Mouse (Mus musculus): Measurements from ENCODE around the gene Kcnj12. TPM values are rescaled to one million over a fixed set of nuclear protein-coding genes. Genes with fewer than 3 reads are reported as not detected.
A peak's percentile ranks its signal among the peaks of the same experiment; 100 is the strongest.

The Kcnj12 gene
- polyA plus RNA-seq, 1 experiment: 12.8 TPM

GRCm38 (mm10) chr11:61098046-61098445, 75.7 kb downstream of the Kcnj12 start:
- Histone ChIP-seq H3K4me3 (ENCODE audit: insufficient read depth, low read length) (no peak overlapping the region), H3K27ac (ENCODE audit: insufficient read depth, low read length) (no peak overlapping the region), H3K4me1 (ENCODE audit: control insufficient read depth, insufficient read depth, low read length) (no peaks in the 10 kb centered on the region)
- TF ChIP-seq CTCF (IDR thresholded peaks at IDR 0.05; ENCODE audit: extremely low read depth, insufficient read depth, low read length): no peak
- TF ChIP-seq POLR2A (IDR thresholded peaks at IDR 0.05; ENCODE audit: extremely low read depth, insufficient read depth, low read length): no peak

GRCm38 (mm10) chr11:61102397-61103339, 80.3 kb downstream of the Kcnj12 start:
- no peak overlapping the region for H3K27ac ChIP-seq (ENCODE audit: insufficient read depth, low read length)
- no peaks in the 10 kb centered on the region for H3K4me1 ChIP-seq (ENCODE audit: control insufficient read depth, insufficient read depth, low read length)
- TF ChIP-seq POLR2A (IDR thresholded peaks at IDR 0.05; ENCODE audit: extremely low read depth, insufficient read depth, low read length) (no peak), CTCF (IDR thresholded peaks at IDR 0.05; ENCODE audit: extremely low read depth, insufficient read depth, low read length) (no peak)
- no peak overlapping the region for H3K4me3 ChIP-seq (ENCODE audit: insufficient read depth, low read length)

GRCm38 (mm10) chr11:61104241-61104901, 82.0 kb downstream of the Kcnj12 start:
- TF ChIP-seq CTCF (IDR thresholded peaks at IDR 0.05; ENCODE audit: extremely low read depth, insufficient read depth, low read length): peak; percentile 98
- no peak for TF ChIP-seq POLR2A (IDR thresholded peaks at IDR 0.05; ENCODE audit: extremely low read depth, insufficient read depth, low read length)
- no peak overlapping the region for H3K27ac ChIP-seq (ENCODE audit: insufficient read depth, low read length)
- no peaks in the 10 kb centered on the region for H3K4me1 ChIP-seq (ENCODE audit: control insufficient read depth, insufficient read depth, low read length)
- no peak overlapping the region for H3K4me3 ChIP-seq (ENCODE audit: insufficient read depth, low read length)

- no peak overlapping the region for H3K4me3 ChIP-seq (ENCODE audit: insufficient read depth, low read length)
- H3K4me1 ChIP-seq (ENCODE audit: control insufficient read depth, insufficient read depth, low read length): no peaks in the 10 kb centered on the region
- TF ChIP-seq CTCF (IDR thresholded peaks at IDR 0.05; ENCODE audit: extremely low read depth, insufficient read depth, low read length) (no peak), POLR2A (IDR thresholded peaks at IDR 0.05; ENCODE audit: extremely low read depth, insufficient read depth, low read length) (no peak)
- H3K27ac ChIP-seq (ENCODE audit: insufficient read depth, low read length): no peak overlapping the region
Observed at GRCm38 (mm10) chr11:61108911-61109361, 86.6 kb downstream of the Kcnj12 start.

- H3K4me1 ChIP-seq (ENCODE audit: control insufficient read depth, insufficient read depth, low read length): no peaks in the 10 kb centered on the region
- TF ChIP-seq POLR2A (IDR thresholded peaks at IDR 0.05; ENCODE audit: extremely low read depth, insufficient read depth, low read length) (no peak), CTCF (IDR thresholded peaks at IDR 0.05; ENCODE audit: extremely low read depth, insufficient read depth, low read length) (no peak)
- no peak overlapping the region for H3K27ac ChIP-seq (ENCODE audit: insufficient read depth, low read length)
- no peak overlapping the region for H3K4me3 ChIP-seq (ENCODE audit: insufficient read depth, low read length)
Observed at GRCm38 (mm10) chr11:61109707-61110106, 87.3 kb downstream of the Kcnj12 start.

GRCm38 (mm10) chr11:61110113-61110512, 87.7 kb downstream of the Kcnj12 start:
- Histone ChIP-seq H3K4me1 (ENCODE audit: control insufficient read depth, insufficient read depth, low read length) (no peaks in the 10 kb centered on the region), H3K4me3 (ENCODE audit: insufficient read depth, low read length) (no peak overlapping the region), H3K27ac (ENCODE audit: insufficient read depth, low read length) (no peak overlapping the region)
- TF ChIP-seq POLR2A (IDR thresholded peaks at IDR 0.05; ENCODE audit: extremely low read depth, insufficient read depth, low read length): no peak
- no peak for TF ChIP-seq CTCF (IDR thresholded peaks at IDR 0.05; ENCODE audit: extremely low read depth, insufficient read depth, low read length)

GRCm38 (mm10) chr11:61110928-61111327, 88.6 kb downstream of the Kcnj12 start:
- H3K27ac ChIP-seq (ENCODE audit: insufficient read depth, low read length): no peak overlapping the region
- H3K4me1 ChIP-seq (ENCODE audit: control insufficient read depth, insufficient read depth, low read length): no peaks in the 10 kb centered on the region
- TF ChIP-seq CTCF (IDR thresholded peaks at IDR 0.05; ENCODE audit: extremely low read depth, insufficient read depth, low read length) (no peak), POLR2A (IDR thresholded peaks at IDR 0.05; ENCODE audit: extremely low read depth, insufficient read depth, low read length) (no peak)

GRCm38 (mm10) chr11:61111472-61111871, 89.1 kb downstream of the Kcnj12 start:
- TF ChIP-seq POLR2A (IDR thresholded peaks at IDR 0.05; ENCODE audit: extremely low read depth, insufficient read depth, low read length) (no peak), CTCF (IDR thresholded peaks at IDR 0.05; ENCODE audit: extremely low read depth, insufficient read depth, low read length) (no peak)
- Histone ChIP-seq H3K4me3 (ENCODE audit: insufficient read depth, low read length) (no peak overlapping the region), H3K27ac (ENCODE audit: insufficient read depth, low read length) (no peak overlapping the region), H3K4me1 (ENCODE audit: control insufficient read depth, insufficient read depth, low read length) (no peaks in the 10 kb centered on the region)

More at GRCm38 (mm10) chr11:61110928-61111327, 88.6 kb downstream of the Kcnj12 start:
- H3K4me3 ChIP-seq (ENCODE audit: insufficient read depth, low read length): no peak overlapping the region

GRCm38 (mm10) chr11:61112323-61112995, 90.1 kb downstream of the Kcnj12 start:
- TF ChIP-seq CTCF (IDR thresholded peaks at IDR 0.05; ENCODE audit: extremely low read depth, insufficient read depth, low read length) (no peak), POLR2A (IDR thresholded peaks at IDR 0.05; ENCODE audit: extremely low read depth, insufficient read depth, low read length) (no peak)
- no peak overlapping the region for H3K4me3 ChIP-seq (ENCODE audit: insufficient read depth, low read length)

More at GRCm38 (mm10) chr11:61112323-61112995, 90.1 kb downstream of the Kcnj12 start:
- Histone ChIP-seq H3K27ac (ENCODE audit: insufficient read depth, low read length) (no peak overlapping the region), H3K4me1 (ENCODE audit: control insufficient read depth, insufficient read depth, low read length) (no peaks in the 10 kb centered on the region)

Data from cortical plate, adult 2 months (tissue).